Mouse (Mus musculus) right cerebral cortex, adult 18-20 months (tissue): Measurements from ENCODE around the gene Rae1.

Experiments
- DNase-seq: peaks from one replicate; pipeline ENCODE4 v3.0.0; 2022; ENCODE audit warnings: mixed read lengths

Rae1 gene

GRCm38 (mm10) chr2:173028508-173029031 is 28.7 kb downstream of the Rae1 start:
- DNase-seq: no peak

GRCm38 (mm10) chr2:173030591-173031338 is 30.8 kb downstream of the Rae1 start:
- no peak for DNase-seq

- DNase-seq: no peak
These were observed 33.6 kb downstream of the Rae1 start for GRCm38 (mm10) chr2:173033531-173033930.

GRCm38 (mm10) chr2:173034998-173035397 is 35.1 kb downstream of the Rae1 start:
- no peak for DNase-seq

- no peak for DNase-seq
These were observed 35.7 kb downstream of the Rae1 start for GRCm38 (mm10) chr2:173035653-173036052.

GRCm38 (mm10) chr2:173036055-173036454 is 36.1 kb downstream of the Rae1 start:
- no peak for DNase-seq

GRCm38 (mm10) chr2:173036611-173037010 is 36.7 kb downstream of the Rae1 start:
- no peak for DNase-seq

- no peak for DNase-seq
These were observed 37.4 kb downstream of the Rae1 start for GRCm38 (mm10) chr2:173037347-173037746.

GRCm38 (mm10) chr2:173037827-173038607 is 38.1 kb downstream of the Rae1 start:
- no peak for DNase-seq

GRCm38 (mm10) chr2:173039041-173039440 is 39.1 kb downstream of the Rae1 start:
- DNase-seq: no peak

GRCm38 (mm10) chr2:173040803-173041202 is 40.9 kb downstream of the Rae1 start:
- no peak for DNase-seq

- no peak for DNase-seq
These were observed 41.3 kb downstream of the Rae1 start for GRCm38 (mm10) chr2:173041242-173041641.

- DNase-seq: no peak
These were observed 42.0 kb downstream of the Rae1 start for GRCm38 (mm10) chr2:173041893-173042292.

- DNase-seq: no peak
These were observed 42.7 kb downstream of the Rae1 start for GRCm38 (mm10) chr2:173042504-173043162.

- DNase-seq: no peak
These were observed 44.5 kb downstream of the Rae1 start for GRCm38 (mm10) chr2:173044198-173044970.

- no peak for DNase-seq
These were observed 46.8 kb downstream of the Rae1 start for GRCm38 (mm10) chr2:173046582-173047297.

- no peak for DNase-seq
These were observed 47.6 kb downstream of the Rae1 start for GRCm38 (mm10) chr2:173047471-173047870.

- DNase-seq: no peak
These were observed 48.3 kb downstream of the Rae1 start for GRCm38 (mm10) chr2:173048041-173048745.

GRCm38 (mm10) chr2:173049231-173049630 is 49.3 kb downstream of the Rae1 start:
- no peak for DNase-seq

GRCm38 (mm10) chr2:173049817-173050216 is 49.9 kb downstream of the Rae1 start:
- DNase-seq: no peak
